Mouse (Mus musculus) bone marrow, adult 2 months (tissue): Measurements from ENCODE around the gene Cblc.

Experiments
- CTCF ChIP-seq: fragments of 200-500 bp; IDR thresholded peaks from 2 replicates; pipeline ENCODE4 v1.5.1; 2011; ENCODE audit warnings: low read length, control low read depth; ENCODE audit not compliant: control insufficient read depth, insufficient read depth
- POLR2A ChIP-seq: fragments of 200-500 bp; IDR thresholded peaks from 2 replicates; pipeline ENCODE4 v1.6.1; 2011; ENCODE audit warnings: low read depth, mild to moderate bottlenecking, control low read depth, low read length, borderline replicate concordance; ENCODE audit not compliant: control insufficient read depth

GRCm38 (mm10) chr7:19745971-19746370 lies 50.6 kb downstream of the Cblc start:
- no peak for TF ChIP-seq CTCF
- no peak for TF ChIP-seq POLR2A
